Mouse (Mus musculus): Measurements from ENCODE around the gene Gm13277.
"Not testable (repeated sequence)": the region's sequence is repeated elsewhere in the genome, so short reads cannot be mapped to it uniquely, and the experiment has no call there.

Gene Gm13277

GRCm38 (mm10) chr4:88785409-88785808 lies 3.0 kb upstream of the Gm13277 start, which contains the start of gene Gm13276:
Gene Gm13276, plus strand, starts transcription at chr4:88785709.
- not testable (repeated sequence) for DNase-seq (ENCODE audit: low spot score)

- DNase-seq (ENCODE audit: low spot score): not testable (repeated sequence)
Observed at GRCm38 (mm10) chr4:88791250-88791649, 2.8 kb downstream of the Gm13277 start, which contains the start of gene Gm13278. Gene Gm13278, plus strand, starts transcription at chr4:88791550.

- not testable (repeated sequence) for DNase-seq (ENCODE audit: low spot score)
Observed at GRCm38 (mm10) chr4:88793936-88794675, 5.7 kb downstream of the Gm13277 start, which contains the start of gene Gm13275. Gene Gm13275, plus strand, starts transcription at chr4:88794487.

DNA sequence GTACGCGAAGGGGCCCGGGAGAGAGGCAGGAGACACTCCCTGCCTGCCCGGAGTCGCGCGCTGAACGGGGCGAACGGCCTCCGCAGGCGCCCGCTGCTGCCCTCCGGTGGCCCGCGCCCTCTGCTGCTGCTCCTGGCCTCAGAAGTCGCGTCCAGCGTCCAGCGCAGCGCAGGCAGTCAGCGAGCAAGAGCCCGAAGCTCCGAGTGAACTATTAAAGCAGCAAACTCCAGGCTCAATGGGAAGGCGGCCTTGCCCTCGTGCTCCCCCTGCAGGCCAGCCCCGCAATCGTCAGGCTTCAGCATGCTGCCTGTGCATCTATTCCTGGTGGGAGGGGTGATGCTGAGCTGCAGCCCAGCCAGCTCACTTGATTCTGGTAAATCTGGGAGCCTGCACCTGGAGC lies 8.7 kb downstream of the Gm13277 start, which contains the start of gene Gm13279:
Gene Gm13279, plus strand, starts transcription at position 301 of the 400 bp plus-strand sequence.
- not testable (repeated sequence) for DNase-seq (ENCODE audit: low spot score)

GRCm38 (mm10) chr4:88799365-88799764 lies 10.9 kb downstream of the Gm13277 start, which contains the start of gene Gm13285:
Gene Gm13285, plus strand, starts transcription at chr4:88799665.
- DNase-seq (ENCODE audit: low spot score): not testable (repeated sequence)

DNA sequence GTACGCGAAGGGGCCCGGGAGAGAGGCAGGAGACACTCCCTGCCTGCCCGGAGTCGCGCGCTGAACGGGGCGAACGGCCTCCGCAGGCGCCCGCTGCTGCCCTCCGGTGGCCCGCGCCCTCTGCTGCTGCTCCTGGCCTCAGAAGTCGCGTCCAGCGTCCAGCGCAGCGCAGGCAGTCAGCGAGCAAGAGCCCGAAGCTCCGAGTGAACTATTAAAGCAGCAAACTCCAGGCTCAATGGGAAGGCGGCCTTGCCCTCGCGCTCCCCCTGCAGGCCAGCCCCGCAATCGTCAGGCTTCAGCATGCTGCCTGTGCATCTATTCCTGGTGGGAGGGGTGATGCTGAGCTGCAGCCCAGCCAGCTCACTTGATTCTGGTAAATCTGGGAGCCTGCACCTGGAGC lies 14.5 kb downstream of the Gm13277 start, which contains the start of gene Gm13287:
Gene Gm13287, plus strand, starts transcription at position 301 of the 400 bp plus-strand sequence.
- DNase-seq (ENCODE audit: low spot score): not testable (repeated sequence)

DNA sequence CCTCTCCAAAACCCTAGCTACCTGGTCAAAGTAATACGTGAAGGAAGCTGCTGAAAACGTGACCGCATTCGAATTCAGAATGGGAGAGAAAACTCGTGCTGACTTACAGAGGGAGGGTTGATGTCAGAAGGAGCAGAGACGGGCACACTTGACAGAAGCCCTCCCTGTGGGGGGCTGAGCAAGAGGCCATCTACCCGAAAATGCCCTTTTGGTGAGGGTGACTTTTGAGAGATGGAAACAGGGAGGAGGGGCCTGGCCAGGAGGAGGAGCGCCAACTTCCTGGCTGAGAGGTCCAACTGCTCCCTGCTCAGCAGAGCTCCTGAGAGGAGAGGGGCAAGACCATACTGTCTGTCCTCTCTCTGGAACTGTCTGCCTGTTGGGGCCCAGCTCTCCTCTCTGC lies 16.8 kb downstream of the Gm13277 start, which contains the start of gene Gm13288:
Gene Gm13288, plus strand, starts transcription at position 301 of the 400 bp plus-strand sequence.
- DNase-seq (ENCODE audit: low spot score): not testable (repeated sequence)

- not testable (repeated sequence) for DNase-seq (ENCODE audit: low spot score)
Observed at GRCm38 (mm10) chr4:88805761-88806160, 17.3 kb downstream of the Gm13277 start.

DNA sequence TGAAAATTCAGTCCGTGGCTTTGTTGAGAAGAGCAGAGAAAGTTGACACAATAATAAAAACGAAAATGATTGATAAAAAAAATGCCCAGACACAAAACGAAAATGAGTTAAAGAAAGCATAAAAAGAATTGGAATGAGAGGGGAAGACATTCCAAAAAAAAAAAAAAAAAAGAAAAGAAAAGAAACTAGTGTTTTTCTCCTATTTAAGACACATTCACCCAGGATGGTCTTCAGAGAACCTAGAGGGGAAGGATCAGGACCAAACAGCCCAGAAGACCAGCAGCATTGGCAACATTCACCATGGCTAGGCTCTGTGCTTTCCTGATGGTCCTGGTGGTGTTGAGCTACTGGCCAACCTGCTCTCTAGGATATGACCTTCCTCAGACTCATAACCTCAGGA lies 27.5 kb downstream of the Gm13277 start, which contains the start of gene Ifna7:
Gene Ifna7, plus strand, starts transcription at position 301 of the 400 bp plus-strand sequence.
- DNase-seq (ENCODE audit: low spot score): no peak

DNA sequence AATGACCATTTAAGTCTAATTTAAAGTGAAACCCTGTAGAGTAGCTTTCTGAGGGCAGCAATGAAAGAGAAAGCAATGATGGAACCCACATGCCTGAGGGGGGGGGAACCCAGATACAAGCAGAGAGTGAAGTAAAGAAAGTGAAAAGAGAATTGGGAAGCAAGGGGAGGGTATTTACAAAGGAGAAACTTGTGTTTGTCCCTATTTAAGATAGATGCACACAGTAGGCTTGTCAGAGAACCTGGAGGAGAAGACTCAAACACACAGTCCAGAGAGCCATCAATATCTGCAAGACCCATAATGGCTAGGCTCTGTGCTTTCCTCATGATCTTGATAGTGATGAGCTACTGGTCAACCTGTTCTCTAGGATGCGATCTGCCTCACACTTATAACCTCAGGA lies 31.2 kb downstream of the Gm13277 start, which contains the start of gene Ifna11:
Gene Ifna11, plus strand, starts transcription at position 301 of the 400 bp plus-strand sequence.
- DNase-seq (ENCODE audit: low spot score): no peak

DNA sequence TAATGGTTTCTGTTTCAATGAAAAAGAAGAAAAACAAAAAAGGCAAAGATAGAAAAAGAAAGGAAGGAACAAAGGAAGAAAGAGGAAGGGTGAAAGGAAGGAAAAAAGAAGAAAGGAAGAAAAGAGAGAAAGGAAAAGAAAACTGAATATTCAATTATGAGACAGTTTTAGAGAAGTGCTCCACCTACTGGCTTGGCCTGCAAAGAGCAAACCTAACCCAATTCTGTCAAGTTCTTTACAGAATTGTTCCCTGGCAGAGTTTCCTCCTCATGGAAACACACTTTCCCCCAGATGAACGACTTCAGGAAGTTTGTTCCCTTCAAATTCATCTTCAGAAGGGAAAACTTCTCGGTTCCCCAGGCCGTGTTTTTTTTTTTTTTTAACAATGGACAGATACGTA lies 34.6 kb downstream of the Gm13277 start:
- peak; percentile 48 for DNase-seq (ENCODE audit: low spot score)

DNA sequence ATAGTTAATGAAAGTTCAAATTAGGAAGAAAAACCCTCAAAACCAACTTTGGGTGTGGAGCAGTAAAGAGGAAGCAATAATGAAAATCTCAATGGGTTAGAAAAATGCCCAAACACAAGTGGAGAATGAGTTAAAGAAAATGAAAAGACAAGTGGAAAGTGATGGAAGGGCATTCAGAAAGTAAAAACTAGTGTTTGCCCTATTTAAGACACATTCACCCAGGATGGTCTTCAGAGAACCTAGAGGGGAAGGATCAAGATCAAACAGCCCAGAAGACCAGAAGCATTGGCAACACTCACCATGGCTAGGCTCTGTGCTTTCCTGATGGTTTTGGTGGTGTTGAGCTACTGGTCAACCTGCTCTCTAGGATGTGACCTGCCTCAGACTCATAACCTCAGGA lies 38.7 kb downstream of the Gm13277 start, which contains the start of gene Ifna6:
Gene Ifna6, plus strand, starts transcription at position 301 of the 400 bp plus-strand sequence.
- DNase-seq (ENCODE audit: low spot score): not testable (repeated sequence)

GRCm38 (mm10) chr4:88830523-88830922 lies 42.1 kb downstream of the Gm13277 start:
- DNase-seq (ENCODE audit: low spot score): peak; percentile 42

GRCm38 (mm10) chr4:88835225-88835624 lies 46.8 kb downstream of the Gm13277 start, which contains the start of gene Ifna5:
Gene Ifna5, plus strand, starts transcription at chr4:88835525.
- not testable (repeated sequence) for DNase-seq (ENCODE audit: low spot score)
